ENCODE assay signal across 11 mouse cellular contexts in the genomic region with DNA sequence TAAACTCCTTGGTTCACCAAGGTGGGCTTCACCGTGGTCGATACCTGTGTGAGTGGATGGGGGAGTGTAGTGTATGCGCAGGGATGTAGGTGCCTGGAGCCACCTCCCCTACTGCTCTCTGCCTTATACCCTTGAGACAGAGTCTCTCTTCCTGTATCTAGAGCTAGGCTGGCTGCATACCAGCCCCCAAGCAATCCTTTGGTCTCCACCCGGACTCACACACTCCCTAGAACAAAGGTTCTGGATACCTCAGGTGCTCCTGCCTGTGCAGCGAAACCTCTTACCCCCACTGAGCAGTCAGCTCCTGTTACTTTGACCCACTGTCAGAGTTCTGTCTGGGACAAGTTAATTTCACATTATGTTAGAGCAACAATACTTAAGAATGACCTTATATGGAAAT. TPM values are rescaled to one million over a fixed set of nuclear protein-coding genes. Genes with fewer than 3 reads are reported as not detected.
DNase-seq lines count a peak whose midpoint lies in the region; ATAC-seq lines count a peak whose summit lies in the region.
"Had no signal": no experiment of that assay in that cellular context is flagged by ENCODE, and none has a peak within 500 bp of the region (broad histone marks: within the 10 kb centered on the region; RNA-seq: fewer than 3 reads in every experiment).

No protein-coding gene starts in this region.

- H3K27me3 ChIP-seq in forebrain, embryonic 15.5 days: no peaks in the 10 kb centered on the region
- no peaks in the 10 kb centered on the region for H3K27me3 ChIP-seq in forebrain, embryonic 14.5 days (replicated peaks; ENCODE audit: control insufficient read depth, insufficient read depth, low read length)
- no peaks in the 10 kb centered on the region for H3K27me3 ChIP-seq in midbrain, embryonic 13.5 days

- no peaks in the 10 kb centered on the region for H3K9me3 ChIP-seq in forebrain, embryonic 15.5 days
- no peaks in the 10 kb centered on the region for H3K9me3 ChIP-seq in forebrain, embryonic 14.5 days (replicated peaks; ENCODE audit: control insufficient read depth, low read length)
- H3K9me3 ChIP-seq in midbrain, embryonic 13.5 days: no peaks in the 10 kb centered on the region

- peaks cover 34% of the 10 kb centered on the region for H3K4me1 ChIP-seq in forebrain, embryonic 15.5 days
- H3K4me1 ChIP-seq in forebrain, embryonic 14.5 days (ENCODE audit: control insufficient read depth, insufficient read depth, low read length): peaks cover 20% of the 10 kb centered on the region
- H3K4me1 ChIP-seq in midbrain, embryonic 13.5 days (replicated peaks): peaks cover 41% of the 10 kb centered on the region

- no peak for ATAC-seq in forebrain, embryonic 15.5 days (replicated peaks)
- ATAC-seq in forebrain, embryonic 14.5 days: no peak
- no peak for ATAC-seq in midbrain, embryonic 13.5 days
- ATAC-seq in megakaryocyte-erythroid progenitor cell, adult 5-6 weeks (replicated peaks; ENCODE audit: low FRiP score, low TSS enrichment, poor library complexity, severe bottlenecking): no peak

- no peak overlapping the region for H3K4me3 ChIP-seq in forebrain, embryonic 15.5 days
- no peak overlapping the region for H3K4me3 ChIP-seq in forebrain, embryonic 14.5 days (ENCODE audit: low read depth, low read length)
- no peak overlapping the region for H3K4me3 ChIP-seq in midbrain, embryonic 13.5 days (replicated peaks)

- no peak for DNase-seq in forebrain, embryonic 14.5 days (ENCODE audit: low spot score)
- DNase-seq in ZHBTc4 (ENCODE audit: low read depth, low spot score): peak; percentile 74
- peak; percentile 75 to 85 for DNase-seq in kidney, adult 8-10 months
- no peak for DNase-seq in gastrocnemius, postnatal 4 days (ENCODE audit: low spot score in 2 of 2)
- no peak for DNase-seq in cerebellum, adult 11-12 months
- DNase-seq: heart, postnatal 10 days; lung, adult 18-20 months; thymus, adult 18-20 months had no signal

- peak overlapping the region; percentile 100; the same call in 1 of the 2 replicates for H3K27ac ChIP-seq in forebrain, embryonic 15.5 days (replicated peaks)
- H3K27ac ChIP-seq in forebrain, embryonic 14.5 days (ENCODE audit: low read depth, low read length): no peak overlapping the region
- H3K27ac ChIP-seq in midbrain, embryonic 13.5 days: peak overlapping the region; percentile 100; the same call in 1 of the 2 replicates

- H3K4me2 ChIP-seq in forebrain, embryonic 15.5 days (replicated peaks): no peak overlapping the region
- H3K4me2 ChIP-seq in forebrain, embryonic 14.5 days (ENCODE audit: low read length): no peak overlapping the region
- no peak overlapping the region for H3K4me2 ChIP-seq in midbrain, embryonic 13.5 days (replicated peaks)

- H3K36me3 ChIP-seq in forebrain, embryonic 15.5 days: no peaks in the 10 kb centered on the region
- no peaks in the 10 kb centered on the region for H3K36me3 ChIP-seq in forebrain, embryonic 14.5 days (ENCODE audit: control insufficient read depth, insufficient read depth, low read length)
- H3K36me3 ChIP-seq in midbrain, embryonic 13.5 days: no peaks in the 10 kb centered on the region

- no peak overlapping the region for H3K9ac ChIP-seq in forebrain, embryonic 15.5 days (replicated peaks)
- H3K9ac ChIP-seq in forebrain, embryonic 14.5 days (ENCODE audit: low read length): no peak overlapping the region
- H3K9ac ChIP-seq in midbrain, embryonic 13.5 days (replicated peaks): no peak overlapping the region

- WGBS in forebrain, embryonic 15.5 days: 85% methylated on average over 5 of the region's 5 CpGs
- WGBS in forebrain, embryonic 14.5 days: 77% methylated on average over 5 of the region's 5 CpGs
- 77% methylated on average over 5 of the region's 5 CpGs for WGBS in midbrain, embryonic 13.5 days

RNA-seq across cellular contexts. Expression of a gene that starts 8.2 kb away (rescaled TPM):
- polyA plus RNA-seq in forebrain, embryonic 15.5 days (2015; fragmentation: Nextera tagmentation; extraction: Ambion mirVana): 45.9 and 48.3 TPM in 2 replicates
- polyA plus RNA-seq in forebrain, embryonic 14.5 days (2014; fragmentation: Nextera tagmentation; extraction: Ambion mirVana): 27.5 and 36.6 TPM in 2 replicates
- 30.5 and 40.7 TPM in 2 replicates for polyA plus RNA-seq in midbrain, embryonic 13.5 days (2015; fragmentation: Nextera tagmentation; extraction: Ambion mirVana)
- total RNA-seq in gastrocnemius, postnatal 4 days (2021): 10 to 100 TPM; 82.2 TPM
- 8.8 and 11.7 TPM in 2 replicates for total RNA-seq in megakaryocyte-erythroid progenitor cell, adult 5-6 weeks (2014; fragmentation: Nextera tagmentation)
- 0.85 and 4.2 TPM in 2 replicates for total RNA-seq in megakaryocyte-erythroid progenitor cell, adult 5-6 weeks (2017)

Comparison
In these comparisons a context has a peak if more than half of its experiments do, and no peak if none do; other contexts are left out.
1. DNase-seq: peak in ZHBTc4 (single experiment) and kidney, adult 8-10 months (2 of 2); none in forebrain, embryonic 14.5 days (single experiment), gastrocnemius, postnatal 4 days (0 of 2) and cerebellum, adult 11-12 months (single experiment).